In genomic region chr16:31508981-31509380, GRCm38 (mm10) we compare ENCODE assay signal across 9 mouse cellular contexts.
A peak's percentile ranks its signal among the peaks of the same experiment; 100 is the strongest.
DNase-seq lines count a peak whose midpoint lies in the region; ATAC-seq lines count a peak whose summit lies in the region.
"Had no signal": no experiment of that assay in that cellular context is flagged by ENCODE, and none has a peak within 500 bp of the region (broad histone marks: within the 10 kb centered on the region; RNA-seq: fewer than 3 reads in every experiment).

No protein-coding gene starts in this region.

- intact Hi-C loops in heart, postnatal 10 days (cut with DNase I) = no loop called here

- ATAC-seq in forebrain, embryonic 15.5 days (replicated peaks) = peak; percentile 84
- ATAC-seq in liver, embryonic 12.5 days = peak; percentile 28; the same call in 1 of the 2 replicates
- ATAC-seq in neural tube, embryonic 13.5 days (ENCODE audit: low read depth) = peak; percentile 92

- DNase-seq in spleen, postnatal 36 days (ENCODE audit: low spot score in 2 of 2) = peak; percentile 21 to 26
- DNase-seq in spleen, adult 12 weeks (ENCODE audit: low spot score) = no peak
- DNase-seq in heart, postnatal 10 days = peak; percentile 91 to 92
- peak; percentile 89 to 95 for DNase-seq in kidney, postnatal 4 days
- DNase-seq in thymus, postnatal 14 days = peak; percentile 49

- no peaks in the 10 kb centered on the region for H3K9me3 ChIP-seq in forebrain, embryonic 15.5 days
- no peaks in the 10 kb centered on the region for H3K9me3 ChIP-seq in liver, embryonic 12.5 days (replicated peaks)
- H3K9me3 ChIP-seq in neural tube, embryonic 13.5 days = no peaks in the 10 kb centered on the region

- 2% methylated on average over 18 of the region's 18 CpGs for WGBS in forebrain, embryonic 15.5 days
- WGBS in liver, embryonic 12.5 days (ENCODE audit: insufficient replicate concordance) = 11% methylated on average over 18 of the region's 18 CpGs
- WGBS in neural tube, embryonic 13.5 days = 1% methylated on average over 18 of the region's 18 CpGs

- peaks cover 28% of the 10 kb centered on the region for H3K4me1 ChIP-seq in forebrain, embryonic 15.5 days
- peaks cover 35% of the 10 kb centered on the region for H3K4me1 ChIP-seq in liver, embryonic 12.5 days
- H3K4me1 ChIP-seq in neural tube, embryonic 13.5 days (replicated peaks) = peaks cover 37% of the 10 kb centered on the region

- peak overlapping the region; percentile 84 for H3K27ac ChIP-seq in forebrain, embryonic 15.5 days (replicated peaks)
- peak overlapping the region; percentile 16 for H3K27ac ChIP-seq in liver, embryonic 12.5 days
- H3K27ac ChIP-seq in neural tube, embryonic 13.5 days (replicated peaks) = peak overlapping the region; percentile 81

- H3K36me3 ChIP-seq in forebrain, embryonic 15.5 days = no peaks in the 10 kb centered on the region
- no peaks in the 10 kb centered on the region for H3K36me3 ChIP-seq in liver, embryonic 12.5 days
- H3K36me3 ChIP-seq in neural tube, embryonic 13.5 days = no peaks in the 10 kb centered on the region

- peak overlapping the region; percentile 40 for H3K4me2 ChIP-seq in forebrain, embryonic 15.5 days (replicated peaks)
- peak overlapping the region; percentile 59 for H3K4me2 ChIP-seq in liver, embryonic 12.5 days
- peak overlapping the region; percentile 49 for H3K4me2 ChIP-seq in neural tube, embryonic 13.5 days

- H3K4me3 ChIP-seq in forebrain, embryonic 15.5 days = peak overlapping the region; percentile 18; the same call in 1 of the 2 replicates
- H3K4me3 ChIP-seq in liver, embryonic 12.5 days = no peak overlapping the region; the same call in 1 of the 2 replicates
- H3K4me3 ChIP-seq in neural tube, embryonic 13.5 days = peak overlapping the region; percentile 19
- H3K4me3 ChIP-seq: megakaryocyte, embryonic 14.5 days had no signal

- H3K27me3 ChIP-seq in forebrain, embryonic 15.5 days = no peaks in the 10 kb centered on the region
- peaks cover 3% of the 10 kb centered on the region; the same call in 1 of the 2 replicates for H3K27me3 ChIP-seq in liver, embryonic 12.5 days (replicated peaks)
- peaks cover 8% of the 10 kb centered on the region; the same call in 1 of the 2 replicates for H3K27me3 ChIP-seq in neural tube, embryonic 13.5 days

- H3K9ac ChIP-seq in forebrain, embryonic 15.5 days (replicated peaks) = peak overlapping the region; percentile 29; the same call in 1 of the 2 replicates
- H3K9ac ChIP-seq in liver, embryonic 12.5 days = peak overlapping the region; percentile 39
- H3K9ac ChIP-seq in neural tube, embryonic 13.5 days = peak overlapping the region; percentile 61

Comparison
In these comparisons a context has a peak if more than half of its experiments do, and no peak if none do; other contexts are left out.
1. ATAC-seq: peak in every context shown above with its lines; median percentile 92 in neural tube, embryonic 13.5 days; 84 in forebrain, embryonic 15.5 days; 28 in liver, embryonic 12.5 days.
2. H3K27ac ChIP-seq: peak in every context shown above with its lines; median percentile 84 in forebrain, embryonic 15.5 days; 81 in neural tube, embryonic 13.5 days; 16 in liver, embryonic 12.5 days.